Mouse (Mus musculus) gastrocnemius, postnatal 4 days (tissue): Measurements from ENCODE around the gene Tle2. TPM values are rescaled to one million over a fixed set of nuclear protein-coding genes. Genes with fewer than 3 reads are reported as not detected.

ENCODE experiments used
- DNase-seq, 2 experiments: peaks; one replicate each; pipeline ENCODE4 v3.0.0; 2021 to 2022; ENCODE audit warnings: low spot score in 2 of 2, mixed read lengths in 2 of 2
- total RNA-seq, 2 experiments: library from RNA; stranded (reverse); gene quantifications; 2 replicates each; pipeline ENCODE4 v1.2.3; 2021

The Tle2 gene
- total RNA-seq, 2 experiments from 2014 or later: 7.8 to 10.5 TPM

- no peak for DNase-seq
These were observed 2.2 kb upstream of the Tle2 start for GRCm38 (mm10) chr10:81572133-81572671.

- DNase-seq: peak in 1 of 2 experiments; percentile 45
These were observed 1.4 kb upstream of the Tle2 start for GRCm38 (mm10) chr10:81572975-81573374.

GRCm38 (mm10) chr10:81575208-81575631 lies 859 bp downstream of the Tle2 start:
- DNase-seq: peak in 1 of 2 experiments; percentile 58

GRCm38 (mm10) chr10:81575695-81576094 lies 1.3 kb downstream of the Tle2 start:
- no peak for DNase-seq

GRCm38 (mm10) chr10:81579967-81580366 lies 5.6 kb downstream of the Tle2 start:
- DNase-seq: no peak

- DNase-seq: no peak
These were observed 6.2 kb downstream of the Tle2 start for GRCm38 (mm10) chr10:81580441-81581070.

GRCm38 (mm10) chr10:81583347-81583746 lies 9.0 kb downstream of the Tle2 start:
- DNase-seq: no peak

GRCm38 (mm10) chr10:81588739-81589138 lies 14.4 kb downstream of the Tle2 start:
- no peak for DNase-seq

- DNase-seq: no peak
These were observed 17.5 kb downstream of the Tle2 start for GRCm38 (mm10) chr10:81591846-81592245.

GRCm38 (mm10) chr10:81592631-81593030 lies 18.3 kb downstream of the Tle2 start:
- DNase-seq: no peak

GRCm38 (mm10) chr10:81593223-81593622 lies 18.9 kb downstream of the Tle2 start:
- no peak for DNase-seq

GRCm38 (mm10) chr10:81593935-81594334 lies 19.6 kb downstream of the Tle2 start:
- no peak for DNase-seq

GRCm38 (mm10) chr10:81595599-81595998 lies 21.2 kb downstream of the Tle2 start:
- DNase-seq: no peak

GRCm38 (mm10) chr10:81596611-81597010 lies 22.2 kb downstream of the Tle2 start:
- no peak for DNase-seq

- peak in 1 of 2 experiments; percentile 42 for DNase-seq
These were observed 23.0 kb downstream of the Tle2 start for GRCm38 (mm10) chr10:81597137-81597950.

- DNase-seq: no peak
These were observed 24.0 kb downstream of the Tle2 start for GRCm38 (mm10) chr10:81598342-81598741.

GRCm38 (mm10) chr10:81598871-81599270 lies 24.5 kb downstream of the Tle2 start:
- no peak for DNase-seq

- no peak for DNase-seq
These were observed 25.3 kb downstream of the Tle2 start for GRCm38 (mm10) chr10:81599630-81600029.

- no peak for DNase-seq
These were observed 25.7 kb downstream of the Tle2 start for GRCm38 (mm10) chr10:81600096-81600495.

- peak; percentile 87 to 90 for DNase-seq
These were observed 26.4 kb downstream of the Tle2 start, which contains the start of gene Tle6 for GRCm38 (mm10) chr10:81600738-81601203. Gene Tle6, minus strand, starts transcription at chr10:81601073.

GRCm38 (mm10) chr10:81601396-81601905 lies 27.1 kb downstream of the Tle2 start:
- DNase-seq: no peak

- no peak for DNase-seq
These were observed 28.4 kb downstream of the Tle2 start for GRCm38 (mm10) chr10:81602741-81603151.
